Mouse (Mus musculus): ENCODE results near the gene Efhd2. TPM values are rescaled to one million over a fixed set of nuclear protein-coding genes. Genes with fewer than 3 reads are reported as not detected.

Efhd2 gene
- polyA plus RNA-seq, 1 experiment, result 16.3 TPM

- H3K9ac ChIP-seq (ENCODE audit: low read depth, poor library complexity, severe bottlenecking), result no peak overlapping the region
- H3K4me1 ChIP-seq (ENCODE audit: control insufficient read depth, insufficient read depth, low read length), result no peaks in the 10 kb centered on the region
- no peak for TF ChIP-seq EP300 (IDR thresholded peaks at IDR 0.05; ENCODE audit: insufficient read depth, low read depth, low read length)
- TF ChIP-seq POLR2A (IDR thresholded peaks at IDR 0.05; ENCODE audit: insufficient read depth, low read length), result no peak
- no peak for TF ChIP-seq CTCF (IDR thresholded peaks at IDR 0.05; ENCODE audit: low read depth, low read length)
- no peaks in the 10 kb centered on the region for H3K27me3 ChIP-seq (ENCODE audit: control insufficient read depth, insufficient read depth, low read length, poor library complexity, severe bottlenecking)
- H3K27ac ChIP-seq (ENCODE audit: insufficient read depth, low read length), result no peak overlapping the region
- no peak overlapping the region for H3K4me3 ChIP-seq (ENCODE audit: low read depth, low read length)
- no peaks in the 10 kb centered on the region for H3K9me3 ChIP-seq (replicated peaks; ENCODE audit: control insufficient read depth, insufficient read depth, low read length, poor library complexity, severe bottlenecking)
- no peaks in the 10 kb centered on the region for H3K36me3 ChIP-seq (ENCODE audit: control insufficient read depth, insufficient read depth, low read length, poor library complexity, severe bottlenecking)
These were observed 51.7 kb downstream of the Efhd2 start for GRCm38 (mm10) chr4:141822979-141823378.

- Histone ChIP-seq H3K9me3 (replicated peaks; ENCODE audit: control insufficient read depth, insufficient read depth, low read length, poor library complexity, severe bottlenecking) (no peaks in the 10 kb centered on the region), H3K27ac (ENCODE audit: insufficient read depth, low read length) (no peak overlapping the region), H3K4me1 (ENCODE audit: control insufficient read depth, insufficient read depth, low read length) (no peaks in the 10 kb centered on the region), H3K36me3 (ENCODE audit: control insufficient read depth, insufficient read depth, low read length, poor library complexity, severe bottlenecking) (no peaks in the 10 kb centered on the region), H3K27me3 (ENCODE audit: control insufficient read depth, insufficient read depth, low read length, poor library complexity, severe bottlenecking) (no peaks in the 10 kb centered on the region), H3K4me3 (ENCODE audit: low read depth, low read length) (peak overlapping the region; percentile 5; the same call in 1 of the 2 replicates), H3K9ac (ENCODE audit: low read depth, poor library complexity, severe bottlenecking) (no peak overlapping the region)
- TF ChIP-seq POLR2A (IDR thresholded peaks at IDR 0.05; ENCODE audit: insufficient read depth, low read length) (no peak), CTCF (IDR thresholded peaks at IDR 0.05; ENCODE audit: low read depth, low read length) (peak; percentile 85)
These were observed 52.6 kb downstream of the Efhd2 start for GRCm38 (mm10) chr4:141822089-141822488.

- TF ChIP-seq CTCF (IDR thresholded peaks at IDR 0.05; ENCODE audit: low read depth, low read length) (no peak), POLR2A (IDR thresholded peaks at IDR 0.05; ENCODE audit: insufficient read depth, low read length) (no peak), EP300 (IDR thresholded peaks at IDR 0.05; ENCODE audit: insufficient read depth, low read depth, low read length) (no peak)
- Histone ChIP-seq H3K27me3 (ENCODE audit: control insufficient read depth, insufficient read depth, low read length, poor library complexity, severe bottlenecking) (no peaks in the 10 kb centered on the region), H3K36me3 (ENCODE audit: control insufficient read depth, insufficient read depth, low read length, poor library complexity, severe bottlenecking) (no peaks in the 10 kb centered on the region), H3K27ac (ENCODE audit: insufficient read depth, low read length) (no peak overlapping the region), H3K9ac (ENCODE audit: low read depth, poor library complexity, severe bottlenecking) (no peak overlapping the region), H3K4me3 (ENCODE audit: low read depth, low read length) (no peak overlapping the region), H3K4me1 (ENCODE audit: control insufficient read depth, insufficient read depth, low read length) (no peaks in the 10 kb centered on the region), H3K9me3 (replicated peaks; ENCODE audit: control insufficient read depth, insufficient read depth, low read length, poor library complexity, severe bottlenecking) (no peaks in the 10 kb centered on the region)
These were observed 53.5 kb downstream of the Efhd2 start for GRCm38 (mm10) chr4:141821178-141821577.

GRCm38 (mm10) chr4:141819316-141819715 lies 55.4 kb downstream of the Efhd2 start:
- H3K4me1 ChIP-seq (ENCODE audit: control insufficient read depth, insufficient read depth, low read length), result no peaks in the 10 kb centered on the region
- H3K27me3 ChIP-seq (ENCODE audit: control insufficient read depth, insufficient read depth, low read length, poor library complexity, severe bottlenecking), result no peaks in the 10 kb centered on the region
- no peaks in the 10 kb centered on the region for H3K36me3 ChIP-seq (ENCODE audit: control insufficient read depth, insufficient read depth, low read length, poor library complexity, severe bottlenecking)
- no peak overlapping the region for H3K4me3 ChIP-seq (ENCODE audit: low read depth, low read length)
- no peak overlapping the region for H3K9ac ChIP-seq (ENCODE audit: low read depth, poor library complexity, severe bottlenecking)
- TF ChIP-seq CTCF (IDR thresholded peaks at IDR 0.05; ENCODE audit: low read depth, low read length), result no peak
- no peak for TF ChIP-seq POLR2A (IDR thresholded peaks at IDR 0.05; ENCODE audit: insufficient read depth, low read length)
- no peak for TF ChIP-seq EP300 (IDR thresholded peaks at IDR 0.05; ENCODE audit: insufficient read depth, low read depth, low read length)
- no peak overlapping the region for H3K27ac ChIP-seq (ENCODE audit: insufficient read depth, low read length)
- no peaks in the 10 kb centered on the region for H3K9me3 ChIP-seq (replicated peaks; ENCODE audit: control insufficient read depth, insufficient read depth, low read length, poor library complexity, severe bottlenecking)

GRCm38 (mm10) chr4:141818861-141819260 lies 55.9 kb downstream of the Efhd2 start:
- no peak for TF ChIP-seq EP300 (IDR thresholded peaks at IDR 0.05; ENCODE audit: insufficient read depth, low read depth, low read length)
- no peak for TF ChIP-seq CTCF (IDR thresholded peaks at IDR 0.05; ENCODE audit: low read depth, low read length)
- no peak for TF ChIP-seq POLR2A (IDR thresholded peaks at IDR 0.05; ENCODE audit: insufficient read depth, low read length)
- Histone ChIP-seq H3K27me3 (ENCODE audit: control insufficient read depth, insufficient read depth, low read length, poor library complexity, severe bottlenecking) (no peaks in the 10 kb centered on the region), H3K4me3 (ENCODE audit: low read depth, low read length) (no peak overlapping the region), H3K4me1 (ENCODE audit: control insufficient read depth, insufficient read depth, low read length) (no peaks in the 10 kb centered on the region), H3K9me3 (replicated peaks; ENCODE audit: control insufficient read depth, insufficient read depth, low read length, poor library complexity, severe bottlenecking) (no peaks in the 10 kb centered on the region), H3K36me3 (ENCODE audit: control insufficient read depth, insufficient read depth, low read length, poor library complexity, severe bottlenecking) (no peaks in the 10 kb centered on the region), H3K9ac (ENCODE audit: low read depth, poor library complexity, severe bottlenecking) (no peak overlapping the region), H3K27ac (ENCODE audit: insufficient read depth, low read length) (no peak overlapping the region)

- no peak overlapping the region for H3K27ac ChIP-seq (ENCODE audit: insufficient read depth, low read length)
- H3K27me3 ChIP-seq (ENCODE audit: control insufficient read depth, insufficient read depth, low read length, poor library complexity, severe bottlenecking), result no peaks in the 10 kb centered on the region
These were observed 57.0 kb downstream of the Efhd2 start for GRCm38 (mm10) chr4:141817706-141818105.

More at GRCm38 (mm10) chr4:141817706-141818105, 57.0 kb downstream of the Efhd2 start:
- TF ChIP-seq POLR2A (IDR thresholded peaks at IDR 0.05; ENCODE audit: insufficient read depth, low read length) (no peak), EP300 (IDR thresholded peaks at IDR 0.05; ENCODE audit: insufficient read depth, low read depth, low read length) (no peak), CTCF (IDR thresholded peaks at IDR 0.05; ENCODE audit: low read depth, low read length) (no peak)
- Histone ChIP-seq H3K9ac (ENCODE audit: low read depth, poor library complexity, severe bottlenecking) (no peak overlapping the region), H3K4me3 (ENCODE audit: low read depth, low read length) (no peak overlapping the region), H3K9me3 (replicated peaks; ENCODE audit: control insufficient read depth, insufficient read depth, low read length, poor library complexity, severe bottlenecking) (no peaks in the 10 kb centered on the region), H3K36me3 (ENCODE audit: control insufficient read depth, insufficient read depth, low read length, poor library complexity, severe bottlenecking) (no peaks in the 10 kb centered on the region), H3K4me1 (ENCODE audit: control insufficient read depth, insufficient read depth, low read length) (no peaks in the 10 kb centered on the region)

Data from ES-Bruce4 (cell line).